Mouse (Mus musculus) midbrain, embryonic 14.5 days (tissue): ENCODE results near the gene Prok2. TPM values are rescaled to one million over a fixed set of nuclear protein-coding genes. Genes with fewer than 3 reads are reported as not detected.

Experiments
- ATAC-seq: fragments of 200-750 bp; cut with Nextera tagmentation; 2 replicates; pipeline ENCODE4 v1.8.0; 2017; ENCODE audit warnings: moderate number of reproducible peaks, moderate library complexity; ENCODE audit not compliant: low FRiP score, low TSS enrichment
- DNase-seq: peaks from one replicate; pipeline ENCODE4 v3.0.0-alpha.2; 2015
- H3K27ac ChIP-seq: fragments of 300-500 bp; sonication (generic); replicated peaks from 2 replicates; pipeline ENCODE4 v1.5.1; 2014; ENCODE audit warnings: mild to moderate bottlenecking, low read depth, low read length, moderate library complexity
- H3K27me3 ChIP-seq: fragments of 300-500 bp; sonication (generic); 2 replicates; pipeline ENCODE4 v1.6.1; 2014; ENCODE audit warnings: low read length, control low read depth, mixed read lengths; ENCODE audit not compliant: control insufficient read depth, insufficient read depth
- H3K36me3 ChIP-seq: fragments of 300-500 bp; sonication (generic); 2 replicates; pipeline ENCODE4 v1.6.1; 2014; ENCODE audit warnings: low read length, control low read depth; ENCODE audit not compliant: control insufficient read depth, insufficient read depth
- H3K4me1 ChIP-seq: fragments of 300-500 bp; sonication (generic); 2 replicates; pipeline ENCODE4 v1.6.1; 2014; ENCODE audit warnings: mild to moderate bottlenecking, antibody characterized with exemption, low read length, control low read depth; ENCODE audit not compliant: control insufficient read depth, insufficient read depth
- H3K4me2 ChIP-seq: fragments of 300-500 bp; sonication (generic); 2 replicates; pipeline ENCODE4 v1.6.1; 2014; ENCODE audit warnings: mild to moderate bottlenecking, low read length, moderate library complexity
- H3K4me3 ChIP-seq: fragments of 300-500 bp; sonication (generic); replicated peaks from 2 replicates; pipeline ENCODE4 v1.5.1; 2014; ENCODE audit warnings: low read depth, low read length
- H3K9ac ChIP-seq: fragments of 300-500 bp; sonication (generic); replicated peaks from 2 replicates; pipeline ENCODE4 v1.6.1; 2014; ENCODE audit warnings: mild to moderate bottlenecking, low read length, moderate library complexity
- H3K9me3 ChIP-seq: fragments of 300-500 bp; sonication (generic); 2 replicates; pipeline ENCODE4 v1.6.1; 2016; ENCODE audit warnings: low read length, control low read depth, mixed read lengths; ENCODE audit not compliant: control insufficient read depth
- WGBS: fragments of 180-500 bp; shearing (Covaris S2); extraction: QIAGEN DNeasy Blood & Tissue Kit; methylation state at CpG from one replicate; pipeline ENCODE4 v1.1.7; 2014; 5-methylcytosine and 5-hydroxymethylcytosine counted together
- polyA plus RNA-seq: library from polyadenylated mRNA; unstranded; fragments of >200 nt; fragmentation: Nextera tagmentation; extraction: Ambion mirVana; gene quantifications from 2 replicates; pipeline ENCODE4 v1.2.1, GENCODE M21; 2014

The Prok2 gene
- polyA plus RNA-seq, 1 experiment from 2014 or later = 0.89 TPM

- 56% methylated on average over 8 of the region's 8 CpGs for WGBS
- no peaks in the 10 kb centered on the region for H3K9me3 ChIP-seq
- ATAC-seq (no peak), DNase-seq (peak; percentile 29)
- no peaks in the 10 kb centered on the region for H3K36me3 ChIP-seq
- 0 out of 2 replicates have a peak overlapping the region, but pooled peaks have one; percentile 72 for H3K27ac ChIP-seq
- H3K9ac ChIP-seq = no peak overlapping the region
- H3K27me3 ChIP-seq = peaks cover 3% of the 10 kb centered on the region; the same call in 1 of the 2 replicates
- H3K4me3 ChIP-seq = peak overlapping the region; percentile 70
- H3K4me1 ChIP-seq = peaks cover 51% of the 10 kb centered on the region
- peak overlapping the region; percentile 97 for H3K4me2 ChIP-seq
Measured at GRCm38 (mm10) chr6:99667290-99667689, 58.9 kb downstream of the Prok2 start.

- under 1% methylated on average over 66 of the region's 75 CpGs for WGBS
- peak within 1 kb of the TSS; percentile 86 for H3K9ac ChIP-seq
- H3K27ac ChIP-seq = peak within 1 kb of the TSS; percentile 72
- peaks cover 3% of the 10 kb centered on the region; the same call in 1 of the 2 replicates for H3K27me3 ChIP-seq
- DNase-seq (peak; percentile 61), ATAC-seq (peak; percentile 59)
- H3K4me1 ChIP-seq = peaks cover 51% of the 10 kb centered on the region
- no peaks in the 10 kb centered on the region for H3K9me3 ChIP-seq
- H3K4me2 ChIP-seq = peak within 1 kb of the TSS; percentile 97
- H3K36me3 ChIP-seq = no peaks in the 10 kb centered on the region
- H3K4me3 ChIP-seq = peak within 1 kb of the TSS; percentile 70
Measured at GRCm38 (mm10) chr6:99666318-99667171, 59.6 kb downstream of the Prok2 start, which contains the start of the genes Eif4e3 and Gm20696. Gene Eif4e3, minus strand, starts transcription at chr6:99666771. Gene Gm20696, minus strand, starts transcription at chr6:99666797.

- DNase-seq (no peak), ATAC-seq (no peak)
Measured at GRCm38 (mm10) chr6:99665457-99666317, 60.5 kb downstream of the Prok2 start.

GRCm38 (mm10) chr6:99663232-99663631 is 63.0 kb downstream of the Prok2 start:
- Histone ChIP-seq H3K4me2 (no peak overlapping the region), H3K4me1 (peaks cover 22% of the 10 kb centered on the region), H3K27ac (no peak overlapping the region), H3K27me3 (peaks cover 3% of the 10 kb centered on the region; the same call in 1 of the 2 replicates), H3K4me3 (no peak overlapping the region), H3K9ac (no peak overlapping the region), H3K9me3 (no peaks in the 10 kb centered on the region), H3K36me3 (no peaks in the 10 kb centered on the region)
- ATAC-seq (no peak), DNase-seq (no peak)
- WGBS = 73% methylated on average over 8 of the region's 8 CpGs

More at GRCm38 (mm10) chr6:99665457-99666317, 60.5 kb downstream of the Prok2 start:
- Histone ChIP-seq H3K4me3 (peak overlapping the region; percentile 70), H3K9me3 (no peaks in the 10 kb centered on the region), H3K4me2 (peak overlapping the region; percentile 97), H3K4me1 (peaks cover 46% of the 10 kb centered on the region), H3K9ac (peak overlapping the region; percentile 86), H3K27me3 (peaks cover 3% of the 10 kb centered on the region; the same call in 1 of the 2 replicates), H3K36me3 (no peaks in the 10 kb centered on the region), H3K27ac (peak overlapping the region; percentile 72)
- 34% methylated on average over 16 of the region's 16 CpGs for WGBS

Other genes starting within 250 kb of the Prok2 start
- gene Foxp1, start 203.7 kb downstream of the Prok2 start, polyA plus RNA-seq = 77.5 and 89.2 TPM in 2 replicates
- 7.4 and 7.8 TPM in 2 replicates for gene Eif4e3, start 59.6 kb downstream of the Prok2 start, polyA plus RNA-seq
- gene Gm20696, start 59.6 kb downstream of the Prok2 start, polyA plus RNA-seq = 1.6 and 4.0 TPM in 2 replicates
- 23.6 and 24.4 TPM in 2 replicates for gene Gpr27, start 33.7 kb downstream of the Prok2 start, polyA plus RNA-seq